Mouse (Mus musculus) regulatory T cell (primary cell): Measurements from ENCODE around the gene Ncln.

Source experiments
- in situ Hi-C: fragments of 300-600 bp; cut with MboI, MseI; formaldehyde crosslinking; loops from one replicate; pipeline ENCODE4 v1.15.1; 2025; ENCODE audit warnings: high pct_unique_total_duplicates

Gene Ncln

GRCm38 (mm10) chr10:81491018-81491417, 5.2 kb downstream of the Ncln start:
- in situ Hi-C loops: no loop called here

- in situ Hi-C loops: no loop called here
These were observed 6.3 kb downstream of the Ncln start for GRCm38 (mm10) chr10:81489941-81490340.

GRCm38 (mm10) chr10:81488081-81488480, 8.1 kb downstream of the Ncln start:
- in situ Hi-C loops: no loop called here

GRCm38 (mm10) chr10:81486496-81486895, 9.7 kb downstream of the Ncln start:
- in situ Hi-C loops: no loop called here

GRCm38 (mm10) chr10:81485479-81486018, 10.6 kb downstream of the Ncln start:
- in situ Hi-C loops: no loop called here

- in situ Hi-C loops: no loop called here
These were observed 11.1 kb downstream of the Ncln start for GRCm38 (mm10) chr10:81485060-81485449.

GRCm38 (mm10) chr10:81484441-81485059, 11.6 kb downstream of the Ncln start:
- in situ Hi-C loops: no loop called here

- in situ Hi-C loops: no loop called here
These were observed 12.2 kb downstream of the Ncln start for GRCm38 (mm10) chr10:81483983-81484382.

- in situ Hi-C loops: no loop called here
These were observed 13.7 kb downstream of the Ncln start, which contains the start of gene Celf5 for GRCm38 (mm10) chr10:81482533-81482889. Gene Celf5, minus strand, starts transcription at chr10:81482709.

GRCm38 (mm10) chr10:81481605-81482532, 14.3 kb downstream of the Ncln start:
- in situ Hi-C loops: no loop called here

GRCm38 (mm10) chr10:81474461-81474860, 21.7 kb downstream of the Ncln start:
- in situ Hi-C loops: no loop called here

GRCm38 (mm10) chr10:81473003-81473451, 23.2 kb downstream of the Ncln start:
- in situ Hi-C loops: no loop called here

- in situ Hi-C loops: no loop called here
These were observed 23.7 kb downstream of the Ncln start for GRCm38 (mm10) chr10:81472403-81473002.

- in situ Hi-C loops: no loop called here
These were observed 25.7 kb downstream of the Ncln start for GRCm38 (mm10) chr10:81470454-81470853.

GRCm38 (mm10) chr10:81469253-81469652, 26.9 kb downstream of the Ncln start:
- in situ Hi-C loops: no loop called here

GRCm38 (mm10) chr10:81467670-81468235, 28.4 kb downstream of the Ncln start:
- in situ Hi-C loops: no loop called here

- in situ Hi-C loops: no loop called here
These were observed 29.3 kb downstream of the Ncln start for GRCm38 (mm10) chr10:81466881-81467280.

- in situ Hi-C loops: no loop called here
These were observed 30.1 kb downstream of the Ncln start for GRCm38 (mm10) chr10:81466066-81466465.

- in situ Hi-C loops: no loop called here
These were observed 30.9 kb downstream of the Ncln start for GRCm38 (mm10) chr10:81465265-81465645.

- in situ Hi-C loops: no loop called here
These were observed 31.6 kb downstream of the Ncln start for GRCm38 (mm10) chr10:81464405-81465264.

GRCm38 (mm10) chr10:81463531-81463930, 32.7 kb downstream of the Ncln start:
- in situ Hi-C loops: no loop called here
